Mouse (Mus musculus) left cerebral cortex, adult 2 months (tissue): Measurements from ENCODE around the gene Agfg2. TPM values are rescaled to one million over a fixed set of nuclear protein-coding genes. Genes with fewer than 3 reads are reported as not detected.
"Not testable (repeated sequence)": the region's sequence is repeated elsewhere in the genome, so short reads cannot be mapped to it uniquely, and the experiment has no call there.

ENCODE experiments used
- DNase-seq, 2 experiments: peaks; one replicate each; pipeline ENCODE4 v3.0.0; 2021 to 2022; ENCODE audit warnings: low spot score in 2 of 2, mixed read lengths in 1 of 2; ENCODE audit errors: extremely low spot score in 1 of 2
- H3K27ac ChIP-seq: fragments of 200-600 bp; 2 replicates; pipeline ENCODE4 v1.8.1; 2022
- H3K4me3 ChIP-seq: fragments of 200-600 bp; 2 replicates; pipeline ENCODE4 v1.8.1; 2022
- CTCF ChIP-seq: fragments of 200-600 bp; IDR thresholded peaks from 2 replicates; pipeline ENCODE4 v1.8.1; 2022; ENCODE audit warnings: antibody characterized with exemption, mild to moderate bottlenecking, moderate library complexity
- intact Hi-C: fragments of 180-260 bp; cut with DNase I; formaldehyde crosslinking; loops from one replicate; pipeline ENCODE4 v1.15.1; 2025
- total RNA-seq, 2 experiments: library from RNA; stranded (reverse); gene quantifications; 2 replicates each; pipeline ENCODE4 v1.2.3; 2021

Agfg2 gene
- total RNA-seq, 2 experiments from 2014 or later: 43.6 to 45.5 TPM

DNA sequence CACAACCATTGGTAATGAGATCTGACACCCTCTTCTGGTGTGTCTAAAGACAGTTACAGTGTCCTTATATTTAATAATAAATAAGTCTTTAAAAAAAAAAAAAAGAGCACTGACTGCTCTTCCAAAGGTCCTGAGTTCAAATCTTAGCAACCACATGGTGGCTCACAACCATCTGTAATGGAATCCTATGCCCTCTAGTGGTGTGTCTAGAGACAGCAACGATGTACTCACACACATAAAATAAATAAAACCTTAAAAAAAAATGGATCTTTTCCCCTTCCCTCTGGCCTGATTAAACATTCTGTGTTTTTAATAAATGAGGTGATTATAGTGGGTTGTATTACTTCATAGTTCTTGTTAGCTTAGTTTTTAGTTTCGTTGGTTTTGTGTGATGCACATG is 69.6 kb downstream of the Agfg2 start:
- DNase-seq, intact Hi-C loops, H3K27ac ChIP-seq, H3K4me3 ChIP-seq: not testable (repeated sequence)
- TF ChIP-seq CTCF: peak; percentile 40

DNA sequence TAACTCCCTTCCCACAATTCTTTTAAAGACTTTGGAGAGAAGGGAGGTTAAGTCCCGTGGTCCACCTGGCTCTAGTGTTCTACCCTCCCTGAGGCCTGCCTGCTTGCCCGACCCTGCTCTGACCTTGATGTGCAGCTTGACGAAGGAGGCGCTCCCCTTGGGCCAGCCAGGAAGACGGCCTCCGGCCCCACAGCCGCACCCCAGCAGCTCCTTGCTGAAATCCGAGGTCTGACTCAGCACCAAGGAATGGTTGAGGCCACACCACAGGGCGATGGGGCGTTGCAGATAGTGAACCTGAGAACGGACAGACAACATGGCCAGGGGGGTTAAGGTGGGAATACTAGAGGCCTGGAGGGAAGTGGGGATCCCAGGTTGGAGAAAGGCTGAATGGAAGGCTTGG is 71.0 kb downstream of the Agfg2 start, which contains the start of gene Pcolce:
Gene Pcolce, minus strand, starts transcription at position 235 of the 400 bp plus-strand sequence.
- intact Hi-C loops: no loop called here
- H3K4me3 ChIP-seq: no peak within 1 kb of the TSS
- H3K27ac ChIP-seq: no peak within 1 kb of the TSS
- no peak for TF ChIP-seq CTCF
- no peak for DNase-seq

GRCm38 (mm10) chr5:137613076-137613475 is 71.5 kb downstream of the Agfg2 start:
- intact Hi-C loops: no loop called here
- Histone ChIP-seq H3K27ac (no peak overlapping the region), H3K4me3 (no peak overlapping the region)
- DNase-seq: no peak
- no peak for TF ChIP-seq CTCF

DNA sequence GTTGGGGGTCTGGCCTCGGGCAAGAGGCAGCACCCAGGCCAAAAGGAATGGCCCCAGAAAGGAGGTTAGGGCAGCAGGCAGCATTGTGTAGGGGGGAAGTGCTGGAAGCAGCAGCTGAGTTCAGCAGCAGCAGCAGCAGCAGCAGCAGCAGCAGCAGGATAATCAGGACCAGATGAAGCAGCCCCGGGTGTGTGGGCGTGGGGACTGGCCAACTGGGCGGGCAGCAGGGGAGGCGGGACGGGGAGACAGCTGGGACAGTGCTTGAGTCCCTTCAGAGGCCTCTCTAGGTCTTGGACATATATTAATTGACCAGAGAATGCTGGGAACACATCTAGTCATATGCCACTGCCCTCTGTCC is 73.3 kb downstream of the Agfg2 start:
- intact Hi-C loops: no loop called here
- DNase-seq: no peak
- Histone ChIP-seq H3K4me3 (no peak overlapping the region), H3K27ac (no peak overlapping the region)
- no peak for TF ChIP-seq CTCF

GRCm38 (mm10) chr5:137610548-137611244 is 73.8 kb downstream of the Agfg2 start:
- no peak overlapping the region for H3K4me3 ChIP-seq
- DNase-seq: no peak
- intact Hi-C loops: no loop called here

DNA sequence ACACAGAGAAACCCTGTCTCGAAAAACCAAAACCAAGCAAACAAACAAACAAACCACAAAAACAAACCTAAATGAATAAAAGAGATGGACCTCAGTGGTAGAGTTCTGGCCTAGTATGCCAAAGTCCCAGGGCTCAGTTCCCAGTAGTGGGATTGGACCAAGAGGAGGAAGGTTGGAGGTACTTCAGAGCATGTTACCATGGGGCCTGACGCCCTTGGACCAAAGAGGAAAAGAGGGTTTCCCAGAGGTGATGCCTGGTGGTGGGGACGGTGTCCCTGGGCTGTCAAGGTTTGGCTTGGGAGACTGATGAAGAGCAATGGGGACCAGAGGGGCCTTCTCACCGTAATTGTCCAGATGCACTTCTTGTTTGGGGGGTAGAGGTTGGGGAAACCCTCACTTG is 74.5 kb downstream of the Agfg2 start:
- H3K4me3 ChIP-seq: no peak overlapping the region
- intact Hi-C loops: no loop called here
- TF ChIP-seq CTCF: no peak
- DNase-seq: no peak
- no peak overlapping the region for H3K27ac ChIP-seq

More at GRCm38 (mm10) chr5:137610548-137611244, 73.8 kb downstream of the Agfg2 start:
- no peak overlapping the region for H3K27ac ChIP-seq
- TF ChIP-seq CTCF: no peak

- intact Hi-C loops: loop anchor here (10.0 kb wide), 1 partner anchor 624 kb away; the partner anchor contains the start of genes Plod3 and Znhit1
- DNase-seq: no peak
- no peak for TF ChIP-seq CTCF
- Histone ChIP-seq H3K27ac (no peak overlapping the region), H3K4me3 (no peak overlapping the region)
Observed at GRCm38 (mm10) chr5:137609292-137609691, 75.2 kb downstream of the Agfg2 start.

- DNase-seq: no peak
- H3K4me3 ChIP-seq: no peak overlapping the region
- intact Hi-C loops: loop anchor here (10.0 kb wide), 1 partner anchor 624 kb away; the partner anchor contains the start of genes Plod3 and Znhit1
- H3K27ac ChIP-seq: no peak overlapping the region
- no peak for TF ChIP-seq CTCF
Observed at GRCm38 (mm10) chr5:137608654-137609190, 75.8 kb downstream of the Agfg2 start.

GRCm38 (mm10) chr5:137607860-137608653 is 76.5 kb downstream of the Agfg2 start:
- no peak for DNase-seq
- intact Hi-C loops: loop anchor here (10.0 kb wide), 1 partner anchor 623 kb away; the partner anchor contains the start of genes Plod3 and Znhit1
- no peak overlapping the region for H3K4me3 ChIP-seq
- no peak for TF ChIP-seq CTCF
- no peak overlapping the region for H3K27ac ChIP-seq

DNA sequence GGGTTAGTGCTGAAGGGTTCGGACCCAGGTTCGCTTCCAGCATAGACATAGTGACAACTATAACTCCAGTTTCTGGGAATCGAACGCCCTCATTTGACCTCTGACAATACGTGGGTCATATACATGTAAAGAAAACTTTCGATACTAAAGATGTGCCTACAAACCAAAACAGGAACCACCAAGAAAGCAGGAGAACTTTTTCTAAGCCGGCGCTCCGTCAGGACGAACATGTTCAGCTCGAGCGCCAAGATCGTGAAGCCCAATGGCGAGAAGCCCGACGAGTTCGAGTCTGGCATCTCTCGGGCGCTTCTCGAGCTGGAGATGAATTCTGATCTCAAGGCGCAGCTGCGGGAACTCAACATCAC is 83.2 kb downstream of the Agfg2 start:
- Histone ChIP-seq H3K27ac (peak overlapping the region; percentile 16; the same call in 1 of the 2 replicates), H3K4me3 (peak overlapping the region; percentile 84)
- DNase-seq: no peak
- no peak for TF ChIP-seq CTCF
- intact Hi-C loops: loop anchor here (1.0 to 10.0 kb wide), 2 partner anchors 27 to 617 kb away; partner anchors contain the start of genes Plod3 and Znhit1

DNA sequence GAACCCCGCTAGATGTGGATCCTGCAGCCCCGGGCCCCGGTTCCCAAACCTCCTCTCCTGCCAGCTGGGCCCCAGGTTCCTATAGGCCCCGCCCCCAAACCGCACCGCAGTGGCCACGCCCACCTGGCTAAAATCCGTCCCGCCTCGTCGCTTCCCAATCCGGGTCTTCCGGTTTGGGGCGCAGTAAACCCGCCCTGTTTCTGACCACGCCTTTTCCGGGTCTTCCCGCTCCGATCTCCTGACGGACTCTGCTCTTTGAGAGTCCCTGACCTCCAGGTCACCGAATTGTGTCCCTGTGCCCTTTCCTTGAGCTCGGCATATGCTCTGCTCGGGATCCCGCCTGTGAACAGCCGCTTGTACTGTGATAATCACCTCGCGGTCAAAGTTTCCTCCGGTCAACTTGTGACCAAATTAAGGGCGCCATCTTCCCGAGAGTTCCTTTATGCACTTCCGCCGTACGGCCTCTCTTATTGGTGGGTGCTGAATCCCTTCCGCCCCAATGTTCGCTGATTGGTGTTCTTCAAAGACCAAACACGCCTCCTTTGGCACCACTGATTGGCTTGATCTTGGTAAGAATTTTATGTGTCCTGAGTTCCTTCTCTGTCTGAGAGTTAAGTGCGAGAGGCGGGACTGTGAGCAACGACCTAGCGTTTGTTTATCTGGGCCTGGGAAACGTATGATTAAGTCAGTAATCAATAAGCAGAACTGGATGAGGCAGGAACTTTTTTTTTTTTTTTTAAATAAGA is 83.7 kb downstream of the Agfg2 start, which contains the start of gene Mospd3:
Gene Mospd3, minus strand, starts transcription at position 440 of the 746 bp plus-strand sequence.
- peak within 1 kb of the TSS; percentile 84 for H3K4me3 ChIP-seq
- no peak; the same call in 1 of the 2 replicates for TF ChIP-seq CTCF
- intact Hi-C loops: loop anchor here (1.0 to 10.0 kb wide), 2 partner anchors 28 to 616 kb away; partner anchors contain the start of genes Plod3 and Znhit1
- DNase-seq: peak; percentile 94
- peak within 1 kb of the TSS; percentile 94 for H3K27ac ChIP-seq

Other genes with a start within 250 kb of the Agfg2 start
- under 1 TPM; 0.30 to 0.38 TPM for gene Zan, start 207.7 kb downstream of the Agfg2 start, total RNA-seq
- 10 to 100 TPM; 30.4 to 35.9 TPM for gene Pop7, start 182.2 kb downstream of the Agfg2 start, total RNA-seq
- gene Gigyf1, start 166.2 kb downstream of the Agfg2 start, total RNA-seq: 10 to 100 TPM; 58.1 to 59.9 TPM
- not detected for gene Epo, start 151.5 kb downstream of the Agfg2 start, total RNA-seq
- 100 to 1,000 TPM; 570 to 583 TPM for gene Gnb2, start 151.2 kb downstream of the Agfg2 start, total RNA-seq
- 100 to 1,000 TPM; 103 to 111 TPM for gene Actl6b, start 131.2 kb downstream of the Agfg2 start, total RNA-seq
- gene Tfr2, start 114.9 kb downstream of the Agfg2 start, total RNA-seq: 10 to 100 TPM; 13.2 to 14.9 TPM
- 10 to 100 TPM; 19.9 to 25.1 TPM for gene Mospd3, start 83.7 kb downstream of the Agfg2 start, total RNA-seq
- 10 to 100 TPM in 1 of 2 experiments, 1 to 10 TPM in 1; 9.6 to 11.2 TPM for gene Pcolce, start 70.9 kb downstream of the Agfg2 start, total RNA-seq
- gene Fbxo24, start 55.7 kb downstream of the Agfg2 start, total RNA-seq: under 1 TPM; 0.23 to 0.42 TPM
- gene Lrch4, start 55.6 kb downstream of the Agfg2 start, total RNA-seq: 10 to 100 TPM; 15.9 to 21.2 TPM
- 10 to 100 TPM; 11.6 to 12.8 TPM for gene Gm20605, start 55.6 kb downstream of the Agfg2 start, total RNA-seq
- gene Sap25, start 43.4 kb downstream of the Agfg2 start, total RNA-seq: 1 to 10 TPM; 4.8 to 7.2 TPM
- under 1 TPM; 0.14 to 0.29 TPM for gene Irs3, start 39.0 kb downstream of the Agfg2 start, total RNA-seq
- 10 to 100 TPM; 76.3 to 81.7 TPM for gene Nyap1, start 56.9 kb upstream of the Agfg2 start, total RNA-seq
- gene Tsc22d4, start 61.0 kb upstream of the Agfg2 start, total RNA-seq: 100 to 1,000 TPM; 150 to 156 TPM
- 10 to 100 TPM; 22.8 to 25.6 TPM for gene Ppp1r35, start 94.1 kb upstream of the Agfg2 start, total RNA-seq
- 10 to 100 TPM; 40.1 to 45.2 TPM for gene Mepce, start 102.9 kb upstream of the Agfg2 start, total RNA-seq
- gene Zcwpw1, start 103.1 kb upstream of the Agfg2 start, total RNA-seq: 1 to 10 TPM; 5.7 to 8.2 TPM
- gene Pilra, start 151.6 kb upstream of the Agfg2 start, total RNA-seq: 1 to 10 TPM in 1 of 2 experiments, under 1 TPM in 1; 0.54 to 1.3 TPM
- not detected for gene Pilrb1, start 173.4 kb upstream of the Agfg2 start, total RNA-seq
- gene Pilrb2, start 187.1 kb upstream of the Agfg2 start, total RNA-seq: not detected
- gene Cyp3a13, start 236.9 kb upstream of the Agfg2 start, total RNA-seq: under 1 TPM in 1 of 2 experiments, not detected in 1; 0.14 TPM